Mouse (Mus musculus): ENCODE measurements around the gene Apobec2. TPM values are rescaled to one million over a fixed set of nuclear protein-coding genes. Genes with fewer than 3 reads are reported as not detected.

Gene Apobec2
- total RNA-seq, 2 experiments from 2014 or later, result 15.9 to 51.1 TPM

GRCm38 (mm10) chr17:48437421-48437911 lies 4.7 kb upstream of the Apobec2 start:
- DNase-seq, result no peak

GRCm38 (mm10) chr17:48436487-48436886 lies 3.8 kb upstream of the Apobec2 start:
- DNase-seq, result no peak

- no peak for DNase-seq
These were observed 1.7 kb upstream of the Apobec2 start for GRCm38 (mm10) chr17:48434479-48434878.

- DNase-seq, result no peak
These were observed 1.1 kb upstream of the Apobec2 start for GRCm38 (mm10) chr17:48433689-48434330.

- DNase-seq, result no peak
These were observed 401 bp upstream of the Apobec2 start for GRCm38 (mm10) chr17:48433006-48433655.

- no peak for DNase-seq
These were observed 1.7 kb downstream of the Apobec2 start for GRCm38 (mm10) chr17:48431054-48431453.

GRCm38 (mm10) chr17:48430394-48430793 lies 2.3 kb downstream of the Apobec2 start:
- no peak for DNase-seq

GRCm38 (mm10) chr17:48427852-48428530 lies 4.7 kb downstream of the Apobec2 start:
- DNase-seq, result no peak

- DNase-seq, result no peak
These were observed 5.6 kb downstream of the Apobec2 start for GRCm38 (mm10) chr17:48426991-48427750.

GRCm38 (mm10) chr17:48425823-48426612 lies 6.7 kb downstream of the Apobec2 start:
- no peak for DNase-seq

- no peak for DNase-seq
These were observed 8.5 kb downstream of the Apobec2 start for GRCm38 (mm10) chr17:48424237-48424636.

GRCm38 (mm10) chr17:48419571-48419970 lies 13.2 kb downstream of the Apobec2 start:
- no peak for DNase-seq

- DNase-seq, result no peak
These were observed 13.9 kb downstream of the Apobec2 start for GRCm38 (mm10) chr17:48418781-48419180.

- no peak for DNase-seq
These were observed 14.6 kb downstream of the Apobec2 start for GRCm38 (mm10) chr17:48418174-48418573.

GRCm38 (mm10) chr17:48417521-48417920 lies 15.2 kb downstream of the Apobec2 start:
- no peak for DNase-seq

- peak; percentile 59 for DNase-seq
These were observed 16.1 kb downstream of the Apobec2 start for GRCm38 (mm10) chr17:48416425-48417195.

- no peak for DNase-seq
These were observed 16.7 kb downstream of the Apobec2 start for GRCm38 (mm10) chr17:48416011-48416410.

- DNase-seq, result no peak
These were observed 21.5 kb downstream of the Apobec2 start for GRCm38 (mm10) chr17:48411241-48411640.

GRCm38 (mm10) chr17:48410299-48410785 lies 22.4 kb downstream of the Apobec2 start:
- DNase-seq, result no peak

Measured in adrenal gland, postnatal 10 days (tissue).